ENCODE assay signal across 8 mouse cellular contexts in genomic region chr12:107812549-107813335, GRCm38 (mm10).
DNase-seq lines count a peak whose midpoint lies in the region; ATAC-seq and TF ChIP-seq lines count a peak whose summit lies in the region.
"Had no signal": no experiment of that assay in that cellular context is flagged by ENCODE, and none has a peak within 500 bp of the region (broad histone marks: within the 10 kb centered on the region; RNA-seq: fewer than 3 reads in every experiment).

No protein-coding gene starts in this region.

- 55% methylated on average over 14 of the region's 14 CpGs for WGBS in kidney, postnatal 0 days
- WGBS in limb, embryonic 12.5 days: 58% methylated on average over 14 of the region's 14 CpGs

- TF ChIP-seq CTCF in kidney, postnatal 0 days (IDR thresholded peaks at IDR 0.05; ENCODE audit: low read depth): no peak

- no peak overlapping the region for H3K4me2 ChIP-seq in kidney, postnatal 0 days (ENCODE audit: low read length)
- H3K4me2 ChIP-seq in limb, embryonic 12.5 days: no peak overlapping the region

- no peak for ATAC-seq in kidney, postnatal 0 days (replicated peaks; ENCODE audit: low FRiP score, low read depth)
- ATAC-seq in limb, embryonic 12.5 days (ENCODE audit: insufficient number of reproducible peaks, insufficient read depth, low FRiP score, low TSS enrichment, low read depth): no peak

- DNase-seq in kidney, postnatal 0 days (ENCODE audit: low spot score): peak; percentile 57
- no peak for DNase-seq in kidney, postnatal 10 days
- peak; percentile 36 for DNase-seq in 3T3-L1 (ENCODE audit: low read depth, low spot score)
- peak; percentile 62 for DNase-seq in brain, adult 2 months (ENCODE audit: low read depth, low spot score)
- no peak for DNase-seq in spleen, adult 18-20 months
- DNase-seq in T-cell, adult 2 months (ENCODE audit: low spot score): no peak

- H3K27me3 ChIP-seq in kidney, postnatal 0 days (ENCODE audit: insufficient read depth, low read length): no peaks in the 10 kb centered on the region
- H3K27me3 ChIP-seq in limb, embryonic 12.5 days: 0 out of 2 replicates have a peak, but pooled peaks cover 4% of the 10 kb centered on the region

- H3K36me3 ChIP-seq in kidney, postnatal 0 days (ENCODE audit: insufficient read depth, low read length): no peaks in the 10 kb centered on the region
- no peaks in the 10 kb centered on the region for H3K36me3 ChIP-seq in limb, embryonic 12.5 days

- H3K9me3 ChIP-seq in kidney, postnatal 0 days (replicated peaks; ENCODE audit: low read length): no peaks in the 10 kb centered on the region
- H3K9me3 ChIP-seq in limb, embryonic 12.5 days: no peaks in the 10 kb centered on the region

- no peak overlapping the region for H3K27ac ChIP-seq in kidney, postnatal 0 days
- H3K27ac ChIP-seq in limb, embryonic 12.5 days: peak overlapping the region; percentile 24
- H3K27ac ChIP-seq: liver, embryonic 14.5 days had no signal

- no peak overlapping the region for H3K4me3 ChIP-seq in kidney, postnatal 0 days (replicated peaks; ENCODE audit: low read depth, low read length)
- H3K4me3 ChIP-seq in limb, embryonic 12.5 days (replicated peaks): no peak overlapping the region

- H3K9ac ChIP-seq in kidney, postnatal 0 days (ENCODE audit: low read depth, low read length): no peak overlapping the region
- no peak overlapping the region for H3K9ac ChIP-seq in limb, embryonic 12.5 days (replicated peaks)
- H3K9ac ChIP-seq: liver, embryonic 14.5 days had no signal

- H3K4me1 ChIP-seq in kidney, postnatal 0 days (replicated peaks; ENCODE audit: insufficient read depth, low read length): no peaks in the 10 kb centered on the region
- peaks cover 23% of the 10 kb centered on the region for H3K4me1 ChIP-seq in limb, embryonic 12.5 days (replicated peaks)

Comparison
In these comparisons a context has a peak if more than half of its experiments do, and no peak if none do; other contexts are left out.
1. DNase-seq: peak in kidney, postnatal 0 days (single experiment), 3T3-L1 (single experiment) and brain, adult 2 months (single experiment); none in kidney, postnatal 10 days (single experiment), spleen, adult 18-20 months (0 of 2) and T-cell, adult 2 months (single experiment).